Mouse (Mus musculus) skeletal muscle tissue, adult 2 months (tissue): ENCODE results near the gene Ankrd53.

Source experiments
- DNase-seq: peaks from one replicate; pipeline ENCODE4 v3.0.0-alpha.2; 2012; ENCODE audit warnings: low read depth, low spot score

Ankrd53 gene

DNA sequence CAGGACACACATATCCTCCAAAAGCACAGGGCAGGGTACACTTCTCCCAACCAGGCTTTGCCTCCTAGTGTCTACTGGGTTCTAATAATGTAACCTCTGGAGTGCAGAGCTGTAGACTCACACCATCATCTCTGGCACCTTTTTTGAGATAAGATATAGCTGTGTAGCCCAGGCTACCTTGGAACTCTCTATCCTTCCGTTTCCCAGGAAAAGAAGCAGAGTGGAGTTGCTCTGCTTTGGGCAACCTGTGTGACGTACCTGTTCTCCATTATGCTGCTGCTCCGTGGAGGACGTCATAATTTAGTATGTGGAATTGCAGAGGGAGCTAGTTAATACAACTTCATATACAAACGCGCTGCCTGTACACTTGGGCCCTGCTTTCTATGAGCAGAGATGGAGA lies at the start of gene Ankrd53:
Gene Ankrd53, plus strand, starts transcription at position 301 of the 400 bp plus-strand sequence.
- no peak for DNase-seq

DNA sequence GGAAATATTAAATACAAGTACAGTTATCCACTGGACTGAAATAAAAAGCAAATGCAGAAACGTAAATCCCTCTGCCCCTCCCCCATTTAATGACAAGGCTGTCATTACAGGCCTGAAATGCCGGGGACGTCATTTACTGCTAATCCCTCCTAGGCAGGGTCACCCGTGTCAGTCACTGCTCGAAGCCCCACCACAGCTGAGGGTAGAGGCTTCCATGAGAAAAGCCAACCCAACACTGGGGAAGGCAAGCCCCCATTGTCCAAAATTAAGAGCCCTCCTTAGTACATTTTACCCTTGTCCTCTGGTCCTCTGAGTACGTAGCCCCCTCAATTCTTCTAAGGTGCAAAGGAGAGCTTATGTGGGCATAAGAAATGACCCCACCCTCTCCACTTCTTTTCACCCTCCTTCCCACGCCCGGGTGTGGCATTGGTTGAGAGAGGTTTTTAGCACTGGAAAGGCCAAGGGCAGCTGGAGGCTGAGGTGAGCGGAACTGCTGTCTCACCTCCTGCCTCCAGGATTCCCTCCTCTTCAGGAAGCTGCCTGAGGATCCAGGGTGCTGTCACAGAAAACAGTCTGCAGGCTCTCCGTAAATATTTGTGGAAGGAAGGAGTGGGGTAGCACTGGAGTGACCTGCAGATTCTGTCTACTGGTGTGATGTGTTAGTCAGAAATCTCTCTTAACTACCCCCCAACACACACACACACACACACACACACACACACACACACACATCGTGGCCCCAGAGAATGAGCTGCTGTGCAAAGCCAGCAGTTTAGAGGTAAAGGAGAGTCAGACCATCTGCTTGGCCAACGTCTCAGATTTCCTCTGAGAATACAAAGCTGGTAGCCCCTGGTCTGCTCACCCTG lies 48.9 kb upstream of the Ankrd53 start:
- no peak for DNase-seq

DNA sequence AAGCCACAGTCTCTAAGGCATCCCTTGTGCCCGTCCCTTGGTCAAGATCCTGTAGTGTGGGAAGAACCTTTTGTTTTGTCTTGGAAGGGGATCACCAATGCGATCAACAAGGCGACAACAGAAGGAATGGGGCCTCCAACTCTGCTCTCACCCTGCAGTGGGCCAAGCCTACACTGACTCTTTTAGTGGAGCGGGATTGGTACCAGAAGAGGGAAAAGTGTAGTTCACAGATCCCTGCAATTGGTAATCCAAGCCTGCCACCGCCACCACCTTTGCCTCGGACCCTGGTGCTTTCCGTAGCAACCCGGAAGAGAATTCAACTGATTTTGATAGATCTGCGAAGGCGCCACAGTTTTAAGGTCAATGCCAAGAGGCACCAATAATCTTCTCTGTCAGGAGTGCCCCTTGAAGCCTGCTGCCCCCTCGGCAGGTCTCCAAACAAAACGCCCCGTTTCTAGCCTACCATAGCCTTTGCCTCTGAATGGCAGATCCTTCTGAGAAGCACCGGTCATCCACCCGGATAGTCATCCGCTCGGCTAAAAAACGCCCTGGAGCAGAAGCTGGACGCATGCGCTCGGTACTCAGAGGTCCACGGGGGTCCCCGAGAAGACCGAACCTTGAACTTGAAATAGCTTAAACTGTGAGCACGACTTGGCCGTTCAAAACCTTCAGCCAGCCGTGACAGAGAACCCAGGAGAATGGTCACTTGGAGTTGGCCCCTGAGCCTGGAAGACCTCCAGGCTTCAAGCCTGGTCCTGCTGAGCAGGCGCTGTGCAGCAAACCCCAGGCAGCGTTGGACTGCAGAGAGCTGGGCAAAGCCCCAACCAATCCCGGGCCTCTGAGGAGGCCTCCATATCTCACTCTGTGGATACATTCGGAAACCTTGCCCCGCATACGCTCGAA lies 48.0 kb upstream of the Ankrd53 start:
- DNase-seq, result no peak

DNA sequence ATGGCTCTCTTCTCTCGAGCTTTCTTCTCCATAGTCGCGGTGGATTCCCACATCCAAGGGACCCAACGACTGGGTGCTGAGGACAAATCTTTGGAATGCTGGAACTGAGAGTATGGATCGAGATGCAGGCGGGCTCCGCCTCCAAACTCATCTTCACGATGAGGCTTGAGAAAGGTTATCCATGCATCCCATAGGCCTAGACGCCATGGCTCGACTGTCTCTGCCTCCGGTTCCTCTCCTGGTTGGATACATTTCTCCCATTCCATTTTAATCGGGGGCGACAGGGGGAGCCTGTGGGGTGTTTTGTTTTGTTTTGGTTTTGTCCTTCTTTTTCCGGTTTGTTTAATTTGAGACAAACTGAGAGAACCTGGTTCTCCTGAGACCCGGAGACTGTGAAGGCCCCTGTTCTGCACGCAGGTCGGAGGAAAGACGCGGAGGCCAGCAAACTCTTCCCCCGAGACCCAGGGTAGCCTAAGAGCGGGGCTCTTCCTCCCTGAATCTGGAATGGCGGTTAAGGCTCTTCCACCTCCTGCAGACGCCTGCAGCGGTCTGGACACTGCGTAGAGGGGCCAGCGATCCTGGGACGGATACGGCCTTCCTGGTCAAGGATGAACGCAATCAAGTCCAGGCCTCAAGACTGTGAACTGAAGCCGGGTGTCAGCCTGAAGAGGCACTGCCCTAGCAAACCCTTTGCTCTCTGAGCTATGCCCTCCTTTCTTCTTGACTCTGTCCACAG lies 46.8 kb upstream of the Ankrd53 start:
- no peak for DNase-seq

DNA sequence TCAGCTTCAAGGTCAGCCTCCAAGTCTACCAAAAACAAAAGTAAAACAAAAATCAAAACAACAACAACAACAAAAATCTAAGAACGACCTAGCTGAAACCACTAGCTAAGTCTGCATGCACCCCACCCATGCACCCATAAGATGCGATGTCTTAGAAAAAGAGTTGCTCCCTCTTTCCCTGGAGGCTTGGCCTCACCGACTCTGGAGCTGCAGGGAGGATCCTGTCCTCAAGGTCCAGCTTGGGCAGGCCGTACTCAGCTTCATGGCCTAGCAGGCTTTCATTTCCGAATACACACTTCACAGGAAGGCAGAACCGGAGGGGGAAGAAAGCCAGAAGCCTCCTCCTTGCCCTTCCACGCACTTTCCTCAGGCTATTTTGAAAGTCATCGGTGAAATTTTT lies 45.4 kb upstream of the Ankrd53 start:
- DNase-seq, result no peak

DNA sequence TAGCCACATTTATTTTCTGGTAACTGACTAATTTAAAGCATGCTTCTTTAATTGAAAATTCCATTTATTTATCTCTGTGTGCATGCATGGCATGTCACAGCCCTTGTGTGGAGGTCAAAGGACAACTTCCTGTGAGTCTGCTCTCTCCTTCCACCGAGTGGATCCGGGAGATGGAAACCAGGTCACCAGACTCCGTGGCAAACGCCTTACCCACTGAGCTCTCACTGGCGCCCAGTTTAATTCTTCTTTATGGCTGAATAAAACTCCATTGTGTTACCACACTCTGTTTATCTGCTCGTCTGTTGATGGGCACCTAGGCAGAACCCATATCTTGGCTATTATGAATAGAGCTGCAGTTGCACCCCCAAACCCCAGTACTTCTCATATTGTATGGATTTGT lies 39.9 kb upstream of the Ankrd53 start:
- no peak for DNase-seq

DNA sequence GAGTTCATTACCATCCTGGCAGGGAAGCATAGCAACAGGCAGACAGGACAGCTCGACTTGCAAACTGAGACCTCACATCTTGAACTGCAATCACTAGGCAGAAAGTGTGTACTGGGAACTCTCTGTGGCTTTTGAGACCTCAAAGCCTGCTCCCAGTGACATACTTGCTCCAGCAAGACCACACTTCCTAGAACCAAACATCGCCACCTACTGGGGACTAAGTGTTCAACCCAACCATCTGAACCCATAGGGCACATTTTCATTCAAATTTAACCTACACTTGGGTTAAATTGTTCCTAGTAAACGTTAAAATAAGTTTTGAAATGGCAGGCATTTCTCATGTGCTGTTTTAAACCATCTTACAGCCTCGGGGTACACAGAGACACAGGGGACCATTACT lies 35.3 kb upstream of the Ankrd53 start:
- DNase-seq, result no peak

DNA sequence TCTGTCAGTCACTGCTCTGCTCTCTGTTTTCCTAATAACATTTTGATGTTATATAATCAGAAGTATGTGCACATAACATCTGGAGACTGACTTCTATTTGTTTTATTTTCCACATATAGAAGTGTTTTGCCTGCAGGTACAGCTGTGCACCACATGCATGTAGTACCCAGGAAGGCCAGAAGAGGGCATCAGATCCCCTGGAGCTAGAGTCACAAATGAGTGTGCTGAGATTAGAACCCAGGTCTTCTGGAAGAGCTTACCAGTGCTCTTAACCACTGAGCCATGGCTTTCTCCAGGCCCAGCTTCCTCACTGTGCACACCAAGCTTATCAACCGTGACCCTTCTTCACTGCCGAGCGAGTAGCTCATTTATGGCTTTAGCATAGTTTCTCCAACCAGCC lies 34.0 kb upstream of the Ankrd53 start:
- no peak for DNase-seq

DNA sequence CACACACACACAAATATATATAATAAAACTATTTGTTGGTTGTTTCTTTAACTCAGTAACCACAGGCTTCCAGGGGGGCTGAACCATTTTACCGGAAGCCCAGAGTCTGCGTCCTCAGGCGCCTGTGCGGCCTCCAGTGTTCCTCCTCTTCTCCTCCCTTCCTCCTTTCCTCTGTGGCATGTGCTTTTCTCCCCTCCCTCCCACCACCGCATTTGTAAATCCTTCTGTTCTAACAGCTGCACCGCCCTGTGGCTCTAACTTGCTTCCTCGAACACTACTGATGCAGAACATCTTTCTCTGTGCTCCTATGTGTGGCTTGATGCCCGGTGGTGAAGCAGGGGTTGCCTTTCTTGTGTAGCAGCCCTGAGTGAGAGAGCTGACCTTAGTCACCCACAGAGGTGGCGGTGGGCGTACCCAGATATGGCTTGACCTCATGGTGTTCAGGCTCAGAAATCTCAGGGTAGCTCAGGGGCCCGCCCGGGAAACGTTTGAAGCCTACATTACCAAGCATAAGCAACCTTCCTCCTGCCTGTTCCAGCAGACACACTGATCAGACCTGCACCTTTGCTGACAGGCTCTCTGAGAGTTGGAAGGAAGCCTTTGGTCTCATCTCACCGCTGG lies 33.0 kb upstream of the Ankrd53 start:
- DNase-seq, result no peak

DNA sequence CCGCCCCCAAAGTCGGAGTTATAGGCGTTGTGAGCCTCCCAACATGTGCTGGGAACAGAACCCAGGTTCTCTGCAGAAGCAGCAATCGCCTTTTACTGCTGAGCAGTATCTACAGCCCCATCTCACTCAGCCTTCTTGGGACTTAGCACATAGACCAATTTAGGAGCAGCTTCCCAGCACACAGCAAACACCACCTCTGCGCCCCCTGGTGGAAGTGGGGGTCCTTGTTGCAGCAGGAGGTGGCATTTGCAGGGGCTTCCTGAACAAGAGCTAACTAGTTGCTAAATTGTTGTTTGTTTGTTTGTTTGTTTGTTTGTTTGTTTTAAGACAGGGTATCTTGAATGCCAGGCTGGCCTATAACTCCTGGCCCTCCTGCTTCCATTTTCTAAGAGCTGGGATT lies 31.3 kb upstream of the Ankrd53 start:
- peak; percentile 39 for DNase-seq

DNA sequence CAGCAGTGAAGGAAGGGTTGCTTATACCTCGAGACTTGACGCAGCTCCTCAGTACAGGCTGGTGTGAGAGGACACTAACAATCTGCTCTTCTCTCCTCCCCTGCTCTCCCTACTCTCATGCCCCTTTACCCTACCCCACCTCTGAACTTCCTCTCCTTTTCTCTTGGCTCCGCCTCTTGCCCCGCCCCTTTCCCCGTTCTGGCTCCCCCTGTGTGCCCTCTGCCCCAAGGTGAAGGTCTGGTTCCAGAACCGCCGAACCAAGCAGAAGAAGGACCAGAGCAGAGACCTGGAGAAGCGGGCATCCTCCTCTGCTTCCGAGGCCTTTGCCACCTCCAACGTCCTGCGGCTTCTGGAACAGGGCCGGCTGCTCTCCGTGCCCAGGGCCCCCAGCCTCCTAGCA lies 25.1 kb upstream of the Ankrd53 start:
- DNase-seq, result no peak

DNA sequence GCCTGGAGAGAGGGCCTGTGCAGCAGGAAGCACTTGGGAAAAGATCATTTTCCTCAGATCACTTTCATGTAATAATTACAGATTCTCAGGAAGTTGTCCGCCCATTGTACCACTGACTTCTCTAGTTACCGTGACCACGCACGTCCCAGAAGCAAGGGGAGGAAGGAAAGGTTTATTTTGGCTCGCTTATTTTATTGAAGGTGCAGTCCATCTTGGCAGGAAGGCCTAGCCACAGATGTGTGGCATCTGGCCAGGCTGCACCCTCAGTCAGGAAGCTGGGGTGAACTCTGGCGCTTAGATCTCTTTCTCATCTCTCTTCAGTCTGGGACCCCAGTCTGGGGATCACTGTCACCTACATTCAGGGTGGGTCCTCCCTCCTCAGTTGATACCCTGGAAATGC lies 23.8 kb upstream of the Ankrd53 start:
- DNase-seq, result no peak

DNA sequence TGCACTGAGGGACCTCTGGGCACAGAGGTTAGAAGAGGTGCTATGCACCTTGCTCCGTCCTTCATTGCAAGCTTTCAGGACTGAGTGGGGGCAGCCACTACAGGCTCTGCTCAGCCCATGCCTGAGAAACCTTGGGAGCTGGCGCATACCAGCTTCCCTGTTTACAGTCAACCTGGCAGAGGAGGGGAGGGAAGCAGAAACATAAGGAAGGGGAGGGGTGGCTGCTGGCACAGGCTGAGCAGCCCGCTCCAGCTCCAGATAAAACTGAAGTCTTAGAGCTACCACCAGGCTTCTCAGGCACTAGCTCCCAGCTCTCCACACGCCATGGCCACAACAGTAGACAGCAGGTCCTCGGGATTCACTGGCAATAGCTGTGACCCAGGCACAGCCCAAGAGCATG lies 19.7 kb upstream of the Ankrd53 start, which contains the start of gene Atp6v1b1:
Gene Atp6v1b1, plus strand, starts transcription at position 230 of the 400 bp plus-strand sequence.
- no peak for DNase-seq

DNA sequence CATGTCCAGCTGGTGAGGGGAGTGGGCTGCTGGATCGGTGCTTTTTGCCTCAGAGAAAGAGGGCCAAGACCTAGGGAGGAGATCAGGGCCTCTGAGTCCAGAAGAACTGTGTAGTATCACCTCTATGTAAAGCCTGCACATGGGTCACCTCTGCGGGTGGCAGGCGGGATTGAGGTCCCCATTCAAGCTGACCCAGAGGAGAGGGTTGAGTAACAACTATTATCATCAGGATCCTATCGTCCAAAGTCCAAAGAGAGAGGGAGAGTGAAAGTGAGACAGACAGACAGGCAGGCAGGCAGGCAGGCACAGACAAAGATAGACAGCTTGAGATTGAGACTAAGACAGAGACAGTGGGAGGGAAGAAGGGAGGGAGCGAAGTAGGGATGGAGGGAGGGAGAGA lies 19.2 kb upstream of the Ankrd53 start:
- DNase-seq, result no peak

DNA sequence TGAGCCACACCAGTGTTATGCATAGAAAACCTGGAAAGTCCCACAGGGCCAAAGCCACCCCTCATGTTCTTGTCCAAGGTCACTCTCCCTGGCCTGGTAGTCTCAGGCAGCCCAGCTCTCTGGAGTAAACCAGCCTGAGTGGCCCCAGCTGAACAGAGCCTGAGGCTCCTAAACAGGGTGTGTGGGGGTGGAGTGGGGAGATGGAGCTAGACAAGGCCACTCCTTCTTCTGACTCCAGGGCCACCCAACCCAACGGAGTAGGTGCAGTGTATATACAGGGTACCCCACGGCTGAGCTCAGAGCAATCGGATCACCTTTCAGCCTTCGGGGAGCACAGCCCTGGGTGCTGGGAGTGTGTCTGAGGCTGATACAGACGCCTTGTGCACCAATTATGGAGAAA lies 18.3 kb upstream of the Ankrd53 start:
- no peak for DNase-seq

DNA sequence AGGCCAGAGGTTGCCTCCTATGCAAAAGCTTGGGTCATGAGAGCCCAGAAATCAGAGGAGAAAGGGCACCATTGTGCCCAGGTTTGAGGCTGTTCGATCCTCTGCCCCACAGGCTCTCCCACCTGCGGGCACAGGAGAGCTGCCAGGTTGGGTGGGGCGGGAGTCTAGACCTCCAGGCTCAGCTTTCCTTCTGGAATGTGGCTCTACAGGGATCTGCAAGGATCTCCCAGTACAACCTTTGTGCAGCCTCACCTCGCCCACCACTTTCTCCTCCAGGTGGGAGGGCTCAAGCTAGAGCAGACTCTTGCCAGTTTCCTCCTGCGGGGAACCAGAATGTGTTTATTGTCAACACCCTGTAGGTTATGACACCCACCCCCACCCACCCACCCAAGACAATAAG lies 17.9 kb upstream of the Ankrd53 start:
- no peak for DNase-seq

DNA sequence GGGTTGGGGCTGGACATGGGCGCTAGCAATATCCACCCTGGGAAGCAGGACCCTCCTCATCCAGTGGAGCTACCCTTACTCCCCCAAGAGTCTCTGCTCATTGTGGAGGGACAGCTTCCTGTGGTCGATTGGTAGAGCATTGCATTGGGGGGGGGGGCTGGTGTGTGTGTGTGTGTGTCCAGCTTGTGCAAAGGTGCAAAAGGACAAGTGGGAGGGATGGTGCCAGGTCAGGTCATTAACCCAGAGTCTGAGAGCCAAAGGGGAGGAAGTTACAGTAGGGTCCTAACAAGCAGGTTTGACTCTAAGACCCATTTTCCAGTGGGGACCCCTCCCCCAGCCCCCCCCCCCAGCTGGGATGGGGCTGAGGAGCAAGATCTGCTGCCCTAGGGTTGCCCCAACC lies 17.0 kb upstream of the Ankrd53 start:
- DNase-seq, result no peak

DNA sequence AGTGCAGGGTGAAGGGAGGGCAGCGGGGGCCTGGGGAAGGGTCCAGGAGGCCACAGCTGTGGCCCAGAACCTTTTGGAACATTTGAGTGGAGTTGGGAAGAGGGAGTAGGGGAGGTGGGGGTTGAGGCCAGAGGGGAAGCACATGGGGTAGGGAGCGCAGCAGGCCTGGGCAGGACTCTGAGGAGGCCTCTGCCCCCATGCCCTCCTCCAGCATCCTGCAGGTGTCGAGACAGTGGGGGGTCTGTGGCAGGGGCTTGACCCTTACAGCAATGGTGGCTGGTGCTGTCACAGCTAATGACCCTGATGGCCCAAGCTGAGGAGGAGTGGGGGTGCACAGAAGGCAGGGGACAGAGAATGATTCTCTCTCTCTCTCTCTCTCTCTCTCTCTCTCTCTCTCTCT lies 13.2 kb upstream of the Ankrd53 start:
- no peak for DNase-seq

DNA sequence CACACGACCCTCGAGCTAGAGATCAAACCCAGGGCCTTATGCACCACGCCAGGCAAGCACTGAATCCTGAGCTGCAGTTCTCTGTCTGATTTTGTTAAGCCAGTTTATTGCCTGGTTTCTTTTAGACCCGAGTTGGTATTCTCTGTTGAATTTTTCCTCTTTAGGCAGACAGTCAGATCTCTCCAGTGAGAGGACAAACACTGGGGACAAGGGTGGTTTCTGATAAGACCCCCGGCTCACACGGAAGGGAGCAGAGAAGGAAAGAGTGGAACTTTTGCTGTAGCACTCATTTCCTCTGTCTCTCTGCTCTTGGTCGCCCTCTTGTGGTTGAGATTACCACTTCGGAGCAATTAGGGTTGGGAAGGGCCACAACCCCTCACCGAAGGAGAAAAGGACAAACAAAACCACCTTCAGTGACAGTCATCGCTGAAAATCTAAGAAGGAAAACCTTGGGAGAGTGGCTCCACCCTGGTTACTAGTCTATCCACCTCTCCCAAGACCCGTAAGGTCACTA lies 12.2 kb upstream of the Ankrd53 start:
- DNase-seq, result peak; percentile 13

DNA sequence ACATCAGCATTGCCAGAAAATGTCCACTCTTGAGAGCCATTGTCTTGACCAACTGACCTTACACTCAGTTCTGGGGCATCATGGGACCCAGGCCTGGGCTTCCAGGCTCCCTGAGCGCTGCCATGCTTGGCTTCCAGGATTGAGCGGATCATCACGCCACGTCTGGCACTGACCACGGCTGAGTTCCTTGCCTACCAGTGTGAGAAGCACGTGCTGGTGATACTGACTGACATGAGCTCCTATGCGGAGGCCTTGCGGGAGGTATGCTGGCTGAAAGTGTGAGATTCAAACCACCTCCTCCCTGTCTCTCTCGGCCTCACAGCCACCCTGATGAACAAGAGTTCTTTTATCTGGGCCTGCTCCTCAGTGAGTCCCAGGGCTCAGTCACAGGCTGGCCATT lies 6.4 kb upstream of the Ankrd53 start:
- DNase-seq, result no peak

DNA sequence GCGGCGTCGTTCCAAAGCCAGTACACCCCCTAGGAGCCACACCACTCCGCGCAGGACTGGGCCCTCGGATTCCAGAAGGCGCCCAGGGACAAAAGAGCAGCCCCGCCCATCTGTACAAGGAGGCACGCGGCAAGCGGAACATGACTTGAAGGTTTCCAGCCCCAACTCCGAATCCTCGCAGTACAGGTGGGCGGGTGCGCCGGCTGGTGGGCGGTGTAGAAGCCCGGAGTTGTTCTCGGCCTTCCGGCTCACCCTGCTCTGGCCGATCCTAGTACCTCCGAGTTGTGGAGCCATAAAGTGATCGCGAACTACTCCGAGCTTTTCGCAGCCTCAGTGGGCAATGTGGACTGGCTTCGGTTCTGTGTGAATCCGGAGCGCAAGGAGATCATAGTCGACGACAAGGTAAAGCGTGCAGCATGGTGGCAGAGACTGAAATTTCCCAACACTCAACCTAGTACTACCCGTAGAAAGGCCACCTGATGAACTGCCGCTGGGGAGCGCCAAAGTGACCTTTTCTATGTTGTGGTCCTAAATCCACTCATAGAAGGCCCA lies 512 bp downstream of the Ankrd53 start:
- DNase-seq, result no peak
